Mouse (Mus musculus) thymus, postnatal 14 days (tissue): ENCODE measurements at regions not wholly inside any gene's neighbourhood (a gene's known extent, or its start where the extent isn't known, plus 50 kb on each side); places are given as distances from the start of the nearest gene placed in this dataset.

Experiments used
- DNase-seq: peaks from one replicate; pipeline ENCODE4 v3.0.0; 2021

DNA sequence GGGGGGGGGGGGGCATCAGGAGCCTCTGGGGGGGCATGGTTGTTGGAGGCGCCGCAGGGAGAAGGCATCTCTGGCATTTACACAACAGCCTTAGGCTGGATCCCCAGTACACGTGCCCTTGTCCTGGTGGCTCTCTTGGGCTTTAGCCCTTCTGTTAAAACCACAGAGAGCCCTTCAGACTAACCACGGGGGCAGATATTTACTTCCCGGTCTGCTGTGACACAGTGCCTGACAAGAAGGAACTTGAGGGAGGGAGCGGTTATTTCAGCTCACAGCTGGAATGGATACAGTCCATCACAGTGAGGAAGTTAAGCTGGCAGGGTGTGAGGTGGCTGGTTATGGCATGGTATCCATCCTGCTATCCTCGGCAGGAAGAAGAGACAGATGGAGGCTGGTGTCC is 71.0 kb upstream of the Gm11733 start:
- DNase-seq, result no peak

DNA sequence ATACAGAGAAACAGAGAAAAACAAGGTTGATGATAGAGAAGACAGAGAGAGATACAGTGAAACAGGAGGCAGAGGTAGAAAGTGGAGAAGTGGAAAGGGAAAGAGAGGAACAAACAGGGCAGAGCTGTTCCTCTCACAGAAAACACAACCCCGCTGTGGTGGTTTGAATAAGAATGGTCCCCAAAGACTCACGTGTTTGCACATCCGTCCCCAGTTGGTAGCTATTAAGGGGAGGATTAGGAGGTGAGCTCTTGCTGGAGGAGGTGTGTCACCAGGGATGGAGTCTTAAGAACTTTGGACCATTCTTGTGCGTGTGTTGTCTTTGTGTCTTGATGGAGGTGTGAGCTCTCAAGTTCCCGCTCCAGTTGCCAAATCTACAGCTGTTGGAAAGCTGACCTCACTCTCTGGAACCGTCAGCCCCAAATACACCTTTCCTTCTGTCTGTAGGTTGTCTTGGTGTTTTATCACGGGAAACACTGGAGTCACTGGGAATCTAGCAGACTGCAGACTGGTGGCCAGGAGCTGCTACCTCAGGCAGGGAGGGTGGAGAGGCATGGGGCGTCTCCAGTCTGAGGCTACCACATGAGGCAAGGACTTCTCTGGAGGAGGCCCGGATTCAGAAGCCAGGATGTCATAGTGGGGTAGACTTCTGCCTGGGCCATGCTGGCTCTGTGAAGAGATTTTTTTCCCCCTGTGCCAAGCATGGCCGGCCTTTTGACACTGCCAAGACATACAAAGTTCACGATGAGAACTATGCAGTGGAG is 70.0 kb upstream of the Gm11733 start:
- DNase-seq, result no peak

DNA sequence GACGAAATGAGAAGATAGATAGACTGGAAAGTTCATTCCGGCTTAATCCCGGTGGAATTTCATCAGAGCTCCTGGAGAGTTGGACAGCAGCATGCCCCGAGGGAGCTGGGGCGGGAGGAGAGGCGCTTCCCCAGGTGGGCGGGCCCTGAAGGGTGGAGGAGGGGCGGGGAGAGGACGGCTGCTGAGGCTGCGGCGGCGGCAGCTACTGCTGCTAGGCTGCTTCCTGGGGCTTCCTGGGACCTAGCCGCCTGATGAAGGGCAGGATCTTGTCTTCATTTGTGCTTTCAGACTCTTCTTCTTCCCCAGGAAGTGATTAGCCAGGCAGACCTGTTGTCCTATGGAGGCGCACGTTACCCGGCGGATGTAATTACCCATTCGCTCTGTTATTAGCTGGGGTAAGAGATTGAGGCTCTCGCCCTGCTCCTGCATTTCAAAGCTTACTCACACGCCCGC is 69.3 kb upstream of the Gm11733 start:
- DNase-seq, result peak; percentile 61

DNA sequence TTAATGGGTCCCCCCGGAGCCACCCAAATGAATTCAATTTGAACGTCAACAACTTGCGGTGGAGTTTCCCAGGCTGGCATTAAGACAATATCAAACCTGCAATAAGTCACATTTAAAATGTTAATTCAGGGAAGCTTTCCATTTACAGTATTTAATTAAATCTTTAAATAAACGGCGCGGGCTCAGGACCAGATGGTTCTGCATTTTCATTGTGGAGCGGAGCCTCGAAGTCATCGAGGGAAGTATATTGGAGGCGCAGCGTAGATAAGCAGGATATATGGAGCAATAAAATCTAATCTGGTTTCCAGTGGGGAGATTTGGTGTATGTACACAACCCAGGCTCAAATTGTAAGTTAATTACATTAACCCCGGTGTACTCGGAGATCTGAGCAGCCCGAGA is 68.7 kb upstream of the Gm11733 start:
- no peak for DNase-seq

DNA sequence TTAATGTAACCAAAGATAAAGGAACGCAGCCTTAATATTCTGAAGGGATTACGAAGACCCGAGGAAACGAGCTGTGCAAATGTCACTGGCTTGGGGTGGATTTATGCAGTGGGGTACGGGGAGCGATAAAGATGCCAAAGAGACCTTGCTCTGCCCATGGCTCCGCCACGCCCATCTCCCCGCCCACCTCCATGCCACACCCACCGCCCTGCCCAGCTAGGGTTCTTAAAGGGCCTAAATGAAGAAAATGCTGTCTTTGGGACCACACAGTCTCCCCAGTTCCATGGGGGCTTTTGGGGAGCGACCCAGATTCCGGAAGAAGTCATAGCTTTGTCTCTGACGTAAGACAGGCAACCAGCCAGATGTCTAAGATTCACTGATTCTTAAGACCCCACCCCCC is 68.2 kb upstream of the Gm11733 start:
- DNase-seq, result peak; percentile 30

DNA sequence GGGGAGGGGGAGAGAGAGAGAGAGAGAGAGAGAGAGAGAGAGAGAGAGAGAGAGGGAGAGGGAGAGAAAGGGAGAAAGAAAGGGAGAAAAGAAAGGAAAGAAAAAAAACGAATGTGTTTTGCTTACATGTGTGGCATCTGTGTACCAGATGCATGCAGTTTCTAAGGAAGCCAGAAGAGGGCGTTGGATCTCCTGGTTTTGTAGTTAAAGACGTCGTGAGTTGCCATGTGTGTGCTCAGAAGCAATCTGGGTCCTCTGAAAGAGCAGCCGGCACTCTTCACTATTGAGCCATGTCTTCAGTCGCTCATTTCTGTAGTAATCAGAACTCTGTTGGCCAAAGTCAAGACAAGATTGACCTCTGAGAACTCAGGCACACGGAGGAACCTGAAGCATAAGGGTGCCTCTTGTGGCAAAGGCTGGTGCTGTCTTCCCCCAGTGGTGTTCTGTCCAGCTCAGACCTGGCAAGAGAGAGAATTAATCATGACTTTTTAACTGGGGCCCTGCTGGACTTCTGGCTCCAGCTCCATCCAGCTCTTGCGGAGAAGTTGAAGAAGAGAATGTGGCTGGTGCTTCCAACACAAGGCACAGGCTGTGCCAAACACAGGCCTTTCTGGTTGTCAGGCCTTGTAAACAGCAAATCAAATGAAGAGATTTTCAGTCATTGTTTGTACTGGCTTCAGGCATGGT is 67.0 kb upstream of the Gm11733 start:
- no peak for DNase-seq

DNA sequence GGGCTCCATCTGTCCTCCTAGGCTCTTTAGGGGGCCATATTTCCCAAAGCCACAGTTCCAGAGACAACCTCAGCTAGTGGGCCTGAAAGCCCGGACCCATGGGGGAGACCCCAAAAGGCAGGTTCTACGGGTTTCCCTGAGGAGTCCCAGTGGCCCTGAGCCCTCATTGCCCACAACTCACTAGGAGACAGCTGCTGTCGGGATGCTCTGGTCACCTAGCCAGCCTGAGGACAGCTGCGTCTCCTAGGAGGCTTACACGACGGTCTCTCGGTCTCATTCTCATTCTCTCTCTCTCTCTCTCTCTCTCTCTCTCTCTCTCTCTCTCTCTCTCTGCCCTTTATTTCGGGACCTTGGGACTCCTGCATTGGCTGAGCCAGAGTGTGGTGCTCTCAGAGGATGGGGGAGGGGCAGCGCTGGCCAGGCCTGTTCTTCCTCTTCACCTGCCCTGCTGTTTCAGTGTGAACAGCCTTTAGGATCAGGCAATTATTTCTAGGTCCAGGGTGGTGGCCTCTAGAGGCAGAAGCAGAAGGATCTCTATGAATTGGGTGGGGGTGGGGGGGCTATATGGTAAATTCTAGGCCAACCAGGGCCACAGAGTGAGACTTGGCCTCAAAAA is 66.1 kb upstream of the Gm11733 start:
- no peak for DNase-seq

DNA sequence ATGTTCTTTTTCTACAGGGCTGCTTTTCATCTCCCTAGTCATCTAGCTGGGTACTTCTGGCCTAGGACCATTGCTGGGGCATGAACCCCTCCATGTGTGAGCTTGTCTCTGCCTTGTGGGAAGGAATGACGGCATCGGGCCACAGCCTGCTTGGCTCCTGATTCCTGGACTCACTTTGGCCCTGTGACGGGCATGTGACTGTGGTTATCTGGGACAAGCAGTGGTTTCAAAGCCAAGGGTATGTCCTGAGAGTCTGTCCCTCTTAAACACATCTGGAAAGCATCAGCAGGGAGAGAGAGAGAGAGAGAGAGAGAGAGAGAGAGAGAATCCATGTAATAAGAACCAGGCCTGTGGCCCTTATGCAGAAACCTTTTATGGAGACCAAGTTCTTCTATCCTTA is 65.2 kb upstream of the Gm11733 start:
- DNase-seq, result no peak

DNA sequence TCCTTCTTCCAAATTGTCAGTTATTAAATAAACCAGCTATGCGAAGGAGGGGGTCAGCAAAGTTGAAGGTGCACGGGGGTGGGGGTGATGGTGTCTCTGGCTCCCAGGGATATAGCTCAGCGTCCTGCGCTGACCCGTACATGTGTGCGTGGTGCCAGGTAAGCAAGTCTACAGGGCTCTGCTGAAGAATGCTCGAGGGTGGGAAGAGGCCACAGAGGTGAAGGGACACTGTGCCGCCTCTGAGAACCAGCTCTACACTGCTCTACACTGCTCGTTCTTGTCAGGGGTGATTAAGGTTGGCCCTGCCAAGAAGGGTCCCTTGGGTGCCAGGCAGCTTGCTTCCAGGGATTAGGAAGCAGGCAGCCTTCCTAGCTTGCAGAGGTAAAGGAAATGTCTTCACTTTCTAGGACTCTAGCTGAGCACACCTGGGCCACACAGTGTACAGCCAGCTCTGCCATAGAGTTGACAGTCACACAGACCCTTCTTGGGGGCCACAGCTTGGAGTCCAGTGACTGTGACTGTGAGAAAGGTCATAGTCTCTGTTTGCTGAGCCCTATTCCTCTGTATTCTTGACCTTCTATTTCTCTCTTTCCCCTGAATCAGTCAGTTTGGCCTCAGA is 64.7 kb upstream of the Gm11733 start:
- DNase-seq, result no peak

DNA sequence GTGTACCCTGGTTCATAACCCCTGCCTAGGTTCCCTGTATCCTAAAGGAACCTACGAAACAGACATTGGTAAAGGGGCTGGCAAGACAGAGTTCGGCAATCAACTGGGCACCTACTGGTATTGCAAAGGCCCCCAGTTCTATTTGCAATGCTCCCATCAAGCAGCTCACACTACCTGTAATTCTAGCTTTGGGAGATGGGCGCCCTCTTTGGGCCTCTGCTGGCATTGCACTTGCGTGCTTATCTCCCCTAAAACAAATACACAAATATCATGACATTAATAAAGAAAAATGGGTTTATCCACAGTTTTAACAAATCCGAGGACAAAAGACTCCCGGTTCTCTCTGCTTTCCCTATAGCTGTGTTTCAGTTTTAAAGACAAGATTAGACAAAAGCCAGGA is 61.5 kb upstream of the Gm11733 start:
- DNase-seq, result no peak

DNA sequence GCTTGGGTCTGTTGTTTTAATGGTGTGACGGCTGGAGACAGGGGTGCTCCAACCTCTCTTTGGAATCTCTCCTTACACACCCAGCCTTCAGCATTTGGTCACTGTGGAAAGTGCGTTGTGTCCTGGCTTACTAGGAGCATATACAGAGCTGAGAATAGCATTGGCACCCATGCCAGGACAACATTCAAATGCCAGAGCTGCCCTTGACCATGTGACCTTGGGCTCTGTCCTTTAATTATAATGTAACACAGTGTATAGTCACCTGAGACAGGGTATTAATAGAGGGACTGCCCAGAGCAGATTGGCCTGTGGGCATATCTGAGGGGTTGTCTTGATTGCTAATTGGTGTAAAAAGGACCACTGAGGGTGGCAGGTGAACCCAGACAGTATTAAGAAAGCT is 60.7 kb upstream of the Gm11733 start:
- no peak for DNase-seq

DNA sequence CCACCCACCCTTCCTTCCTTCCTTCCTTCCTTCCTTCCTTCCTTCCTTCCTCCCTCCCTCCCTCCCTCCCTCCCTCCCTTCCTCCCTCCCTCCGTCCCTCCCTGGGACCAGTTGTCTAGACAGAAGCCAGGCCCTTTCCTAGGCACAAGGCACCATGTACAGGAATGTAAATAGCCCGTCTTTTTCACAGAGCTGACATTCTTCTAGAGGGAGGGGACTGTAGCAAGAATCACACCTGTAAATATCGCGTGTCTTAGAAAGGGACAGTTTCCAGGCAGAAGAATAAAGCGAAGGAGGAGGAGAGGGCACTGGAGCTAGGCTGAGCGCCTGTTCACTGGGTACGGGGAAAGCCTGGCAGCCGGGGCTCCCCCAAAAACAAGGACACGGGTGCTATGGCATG is 58.7 kb upstream of the Gm11733 start:
- DNase-seq, result no peak

DNA sequence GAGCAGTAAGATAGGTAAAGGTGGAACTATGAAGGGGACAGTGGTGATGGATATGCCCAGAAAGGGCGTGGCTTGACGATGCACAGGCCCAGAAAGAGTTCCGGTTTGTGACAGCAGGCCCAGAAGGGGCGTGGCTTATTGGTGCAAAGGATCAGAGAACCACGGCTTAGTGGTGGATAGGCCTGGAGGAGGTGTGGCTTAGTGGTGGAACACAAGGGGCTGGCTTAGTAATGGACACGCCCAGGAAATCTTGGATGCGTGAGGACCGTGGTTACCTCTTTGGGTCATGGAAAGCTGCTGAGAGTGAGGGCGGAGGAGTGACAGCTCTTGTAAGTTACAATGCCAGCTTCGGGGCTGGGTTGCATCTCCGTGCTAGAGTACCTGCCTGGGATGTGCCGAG is 58.2 kb upstream of the Gm11733 start:
- peak; percentile 15 for DNase-seq

DNA sequence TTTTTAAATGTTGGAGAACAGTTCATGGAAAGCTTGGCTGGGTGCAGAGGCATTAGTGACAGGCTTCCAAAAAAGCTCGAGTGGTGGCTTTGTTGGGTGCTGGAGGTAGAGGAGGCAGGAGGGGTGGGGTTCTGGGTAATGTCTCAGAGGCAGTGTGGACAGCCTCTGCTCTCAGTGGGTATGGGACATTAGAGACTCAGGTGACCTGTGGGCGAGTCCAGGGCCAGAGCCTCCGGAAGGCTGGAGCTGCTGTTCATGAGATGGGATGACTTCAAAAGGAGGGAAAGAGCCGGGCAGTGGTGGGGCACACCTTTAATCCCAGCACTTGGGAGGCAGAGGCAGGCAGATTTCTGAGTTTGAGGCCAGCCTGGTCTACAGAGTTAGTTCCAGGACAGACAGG is 57.5 kb upstream of the Gm11733 start:
- DNase-seq, result no peak

DNA sequence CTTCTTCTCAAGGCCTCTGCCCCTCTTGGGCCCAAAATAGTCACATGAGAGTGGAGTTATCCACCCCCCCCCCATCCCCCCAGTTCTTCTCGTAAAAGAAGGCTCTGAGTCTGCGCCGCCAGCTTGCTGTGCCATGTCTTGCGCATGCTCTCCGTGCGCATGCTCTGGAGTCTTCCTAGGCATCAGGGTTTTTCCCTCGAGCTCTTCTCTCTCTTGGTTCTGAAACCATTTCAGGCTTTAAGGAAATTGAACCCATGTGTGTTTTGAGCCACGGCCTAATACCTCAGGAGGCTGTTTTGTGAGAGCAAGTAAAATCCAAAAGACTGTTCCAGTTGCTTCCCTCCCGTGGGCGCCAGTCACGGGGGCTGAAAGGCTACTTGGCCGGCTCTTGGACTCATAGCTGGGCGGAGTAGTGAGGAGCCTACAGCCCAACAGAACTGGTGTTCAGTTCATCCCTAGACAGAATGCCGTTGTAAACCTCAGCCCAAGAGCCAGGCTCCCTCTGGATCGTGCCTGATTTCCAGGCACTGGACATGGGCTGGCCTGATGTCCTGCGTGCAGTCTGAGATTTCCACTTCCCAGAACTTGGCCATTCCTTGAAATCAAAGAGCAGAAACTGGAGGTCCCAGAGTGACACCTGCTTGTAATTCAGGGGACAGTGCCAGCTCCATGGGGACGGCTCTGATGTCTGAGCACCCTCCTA is 56.2 kb upstream of the Gm11733 start:
- no peak for DNase-seq

DNA sequence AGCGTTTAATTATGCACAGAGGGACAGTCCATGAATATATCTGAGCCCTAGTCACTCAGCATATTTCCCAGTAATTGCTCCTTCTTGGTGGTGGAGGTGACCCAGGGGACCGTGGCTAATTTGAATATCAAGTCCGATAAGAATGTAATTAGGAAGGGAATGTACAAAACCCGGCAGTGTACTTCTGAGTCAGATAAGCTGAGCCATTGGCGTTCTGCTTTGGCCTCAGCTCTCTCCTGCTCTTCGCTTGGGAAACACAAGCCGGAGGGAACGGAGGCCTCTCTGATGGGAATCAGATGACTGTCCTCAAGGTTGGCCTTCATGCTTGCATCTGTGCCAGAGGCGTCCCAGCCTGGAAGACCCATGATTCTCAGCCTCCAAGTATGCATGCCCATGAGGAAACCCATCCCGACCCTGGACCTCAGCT is 54.8 kb upstream of the Gm11733 start:
- DNase-seq, result no peak

DNA sequence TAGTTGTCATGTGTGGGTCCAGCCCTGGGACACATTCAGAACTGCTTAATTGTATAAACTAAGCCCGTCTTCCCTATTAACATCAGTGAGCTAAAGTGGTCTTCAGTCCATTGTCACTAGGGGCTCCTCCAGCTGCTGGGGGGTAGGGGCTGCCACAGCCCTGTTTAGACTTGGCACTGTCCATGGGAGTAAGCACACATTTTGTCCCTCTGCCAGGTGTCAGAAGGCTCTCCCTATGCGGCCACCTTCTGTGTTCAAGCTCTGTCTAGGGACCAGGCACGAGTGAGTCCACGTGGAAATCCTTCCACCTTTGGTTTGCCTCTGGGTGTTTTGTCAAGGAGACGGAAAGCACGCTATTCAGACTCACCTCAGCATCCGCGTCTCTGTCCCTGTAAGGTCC is 54.3 kb upstream of the Gm11733 start:
- DNase-seq, result no peak

DNA sequence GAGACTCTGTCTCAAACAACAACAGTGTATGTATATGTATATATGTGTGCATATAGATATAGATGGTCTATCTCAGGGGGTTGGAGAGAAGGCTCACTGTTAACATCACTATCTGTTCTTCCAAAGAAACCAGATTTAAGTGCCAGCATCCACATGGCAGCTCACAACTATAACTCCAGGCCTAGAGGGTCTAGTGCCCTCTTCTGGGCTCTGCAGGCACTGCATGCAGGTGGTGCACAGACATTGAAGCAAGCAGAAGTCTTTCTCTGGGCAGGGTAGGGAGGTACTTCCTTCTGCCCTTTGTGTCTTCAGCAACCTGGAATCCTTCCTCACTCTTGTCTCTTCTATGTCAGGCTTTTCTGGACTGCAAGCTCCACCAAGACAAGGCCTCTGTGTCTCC is 50.1 kb upstream of the Gm11733 start:
- DNase-seq, result peak; percentile 12
